Mouse (Mus musculus): Measurements from ENCODE around the gene Slf2. TPM values are rescaled to one million over a fixed set of nuclear protein-coding genes. Genes with fewer than 3 reads are reported as not detected.
A peak's percentile ranks its signal among the peaks of the same experiment; 100 is the strongest.

Slf2 gene
- polyA plus RNA-seq, 1 experiment from 2014 or later: 26.7 TPM

GRCm38 (mm10) chr19:45012636-45013035, 81.7 kb downstream of the Slf2 start:
- Histone ChIP-seq H3K4me1 (ENCODE audit: control insufficient read depth, insufficient read depth, low read depth, low read length) (peaks cover 30% of the 10 kb centered on the region), H3K9me3 (ENCODE audit: control insufficient read depth, low read length) (no peaks in the 10 kb centered on the region), H3K27ac (ENCODE audit: low read depth, low read length) (peak overlapping the region; percentile 26; the same call in 1 of the 2 replicates), H3K36me3 (ENCODE audit: control insufficient read depth, insufficient read depth, low read length) (peaks cover 18% of the 10 kb centered on the region), H3K27me3 (replicated peaks; ENCODE audit: control insufficient read depth, insufficient read depth, low read length) (no peaks in the 10 kb centered on the region), H3K4me2 (ENCODE audit: low read length) (no peak overlapping the region), H3K9ac (ENCODE audit: low read depth, low read length) (no peak overlapping the region), H3K4me3 (ENCODE audit: low read length) (no peak overlapping the region)
- ATAC-seq: no peak
- 42% methylated on average over 6 of the region's 6 CpGs for WGBS

DNA sequence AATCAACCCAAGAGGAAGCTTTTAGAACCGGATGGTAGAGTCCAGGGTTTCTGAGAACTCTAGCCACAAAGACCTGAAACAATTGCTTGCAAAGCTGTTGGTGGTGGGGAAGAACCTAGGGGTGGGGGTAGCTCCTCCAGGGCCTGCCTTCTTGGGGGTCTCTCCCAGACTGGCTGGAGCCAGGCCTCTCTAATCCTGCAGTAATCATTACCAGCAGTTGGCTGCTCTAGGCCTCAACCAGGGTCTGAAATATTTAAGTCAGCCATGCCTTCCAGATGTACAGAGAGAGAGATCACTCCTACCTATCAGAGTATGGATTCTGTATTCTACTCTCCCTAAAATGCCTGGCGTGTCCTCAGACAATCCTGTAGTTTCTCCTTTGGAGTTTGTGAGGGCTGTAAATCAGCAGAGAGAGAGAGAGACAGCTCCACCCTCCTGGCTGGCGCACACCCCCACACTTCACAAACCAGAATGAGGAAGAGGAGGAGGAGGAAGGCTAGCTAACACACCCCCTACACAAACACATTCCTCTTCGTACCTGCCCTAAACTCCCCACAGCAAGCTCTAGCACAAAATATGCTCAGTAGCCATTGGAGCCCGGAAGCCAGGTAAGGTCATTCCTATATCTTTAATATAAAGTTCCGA, 82.8 kb downstream of the Slf2 start:
- H3K9me3 ChIP-seq (ENCODE audit: control insufficient read depth, low read length): no peaks in the 10 kb centered on the region
- peaks cover 15% of the 10 kb centered on the region for H3K36me3 ChIP-seq (ENCODE audit: control insufficient read depth, insufficient read depth, low read length)
- H3K4me1 ChIP-seq (ENCODE audit: control insufficient read depth, insufficient read depth, low read depth, low read length): peaks cover 34% of the 10 kb centered on the region
- no peak overlapping the region for H3K4me3 ChIP-seq (ENCODE audit: low read length)
- no peak overlapping the region for H3K27ac ChIP-seq (ENCODE audit: low read depth, low read length)
- no peak overlapping the region for H3K4me2 ChIP-seq (ENCODE audit: low read length)
- WGBS: 75% methylated on average over 6 of the region's 6 CpGs
- H3K27me3 ChIP-seq (replicated peaks; ENCODE audit: control insufficient read depth, insufficient read depth, low read length): no peaks in the 10 kb centered on the region
- H3K9ac ChIP-seq (ENCODE audit: low read depth, low read length): no peak overlapping the region
- no peak for ATAC-seq

DNA sequence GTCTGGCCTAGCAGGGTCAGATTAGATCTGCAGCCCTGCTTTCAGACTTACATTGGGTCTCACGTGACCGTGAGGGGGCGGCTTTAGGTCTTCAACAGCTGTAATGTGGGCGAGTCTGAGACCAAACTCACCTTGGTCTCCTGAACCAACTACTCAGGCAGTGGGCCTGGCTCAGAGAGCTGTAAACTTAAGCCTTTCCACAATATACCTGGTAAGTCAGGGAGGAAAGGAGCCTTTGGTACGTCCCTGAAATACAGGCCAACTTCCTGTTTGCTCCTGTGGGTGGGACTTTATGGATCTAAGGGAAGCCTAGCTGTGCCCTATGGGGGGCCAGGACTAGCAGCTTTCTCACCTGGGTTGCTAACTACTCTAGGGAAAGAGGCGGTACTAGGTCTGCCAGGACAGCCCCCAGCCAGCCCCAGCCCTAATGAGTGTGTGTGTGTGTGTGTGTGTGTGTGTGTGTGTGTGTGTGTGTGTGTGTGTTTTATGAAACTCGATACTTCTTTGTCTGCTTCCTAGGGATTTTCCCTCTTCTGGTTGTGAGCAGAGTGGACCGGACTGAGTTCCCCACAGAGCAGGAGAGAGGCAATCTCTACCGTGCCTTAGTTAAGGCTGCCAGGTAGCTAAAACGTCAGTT, 83.5 kb downstream of the Slf2 start, which contains the start of gene Lzts2:
Gene Lzts2 (plus strand): TSS at position 80 of the 637 bp plus-strand sequence.
- WGBS: 18% methylated on average over 10 of the region's 10 CpGs
- Histone ChIP-seq H3K27ac (ENCODE audit: low read depth, low read length) (no peak within 1 kb of the TSS), H3K4me3 (ENCODE audit: low read length) (peak within 1 kb of the TSS; percentile 37), H3K36me3 (ENCODE audit: control insufficient read depth, insufficient read depth, low read length) (peaks cover 15% of the 10 kb centered on the region), H3K9me3 (ENCODE audit: control insufficient read depth, low read length) (no peaks in the 10 kb centered on the region), H3K4me2 (ENCODE audit: low read length) (peak within 1 kb of the TSS; percentile 78), H3K4me1 (ENCODE audit: control insufficient read depth, insufficient read depth, low read depth, low read length) (peaks cover 41% of the 10 kb centered on the region), H3K9ac (ENCODE audit: low read depth, low read length) (peak within 1 kb of the TSS; percentile 37), H3K27me3 (replicated peaks; ENCODE audit: control insufficient read depth, insufficient read depth, low read length) (no peaks in the 10 kb centered on the region)
- ATAC-seq: no peak

DNA sequence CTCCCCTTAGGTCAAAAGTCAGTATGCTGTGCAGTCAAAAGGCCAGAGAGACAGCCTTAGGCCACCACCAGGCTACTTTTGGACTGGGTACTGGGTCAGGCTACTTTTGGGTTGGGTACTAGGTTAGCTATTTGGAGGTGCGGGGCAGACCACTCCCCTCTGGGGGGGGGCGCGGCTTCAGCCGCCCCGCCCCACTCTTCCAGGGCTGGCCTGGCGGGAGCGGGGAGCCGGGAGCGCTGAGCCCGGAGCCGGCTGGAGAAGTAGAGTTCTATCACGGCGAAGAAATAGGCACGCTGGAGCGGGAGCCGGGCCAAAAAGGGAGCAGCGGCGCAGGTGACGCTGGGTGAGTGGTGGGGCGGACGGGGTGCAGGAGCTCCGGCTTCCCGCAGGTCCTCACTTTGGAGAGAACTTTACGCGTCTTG, 84.0 kb downstream of the Slf2 start:
- H3K4me2 ChIP-seq (ENCODE audit: low read length): peak overlapping the region; percentile 78
- H3K4me3 ChIP-seq (ENCODE audit: low read length): peak overlapping the region; percentile 37
- H3K4me1 ChIP-seq (ENCODE audit: control insufficient read depth, insufficient read depth, low read depth, low read length): peaks cover 41% of the 10 kb centered on the region
- peak overlapping the region; percentile 37 for H3K9ac ChIP-seq (ENCODE audit: low read depth, low read length)
- H3K27me3 ChIP-seq (replicated peaks; ENCODE audit: control insufficient read depth, insufficient read depth, low read length): no peaks in the 10 kb centered on the region
- H3K36me3 ChIP-seq (ENCODE audit: control insufficient read depth, insufficient read depth, low read length): peaks cover 15% of the 10 kb centered on the region
- no peaks in the 10 kb centered on the region for H3K9me3 ChIP-seq (ENCODE audit: control insufficient read depth, low read length)
- ATAC-seq: no peak
- WGBS: 2% methylated on average over 23 of the region's 25 CpGs
- no peak overlapping the region for H3K27ac ChIP-seq (ENCODE audit: low read depth, low read length)

DNA sequence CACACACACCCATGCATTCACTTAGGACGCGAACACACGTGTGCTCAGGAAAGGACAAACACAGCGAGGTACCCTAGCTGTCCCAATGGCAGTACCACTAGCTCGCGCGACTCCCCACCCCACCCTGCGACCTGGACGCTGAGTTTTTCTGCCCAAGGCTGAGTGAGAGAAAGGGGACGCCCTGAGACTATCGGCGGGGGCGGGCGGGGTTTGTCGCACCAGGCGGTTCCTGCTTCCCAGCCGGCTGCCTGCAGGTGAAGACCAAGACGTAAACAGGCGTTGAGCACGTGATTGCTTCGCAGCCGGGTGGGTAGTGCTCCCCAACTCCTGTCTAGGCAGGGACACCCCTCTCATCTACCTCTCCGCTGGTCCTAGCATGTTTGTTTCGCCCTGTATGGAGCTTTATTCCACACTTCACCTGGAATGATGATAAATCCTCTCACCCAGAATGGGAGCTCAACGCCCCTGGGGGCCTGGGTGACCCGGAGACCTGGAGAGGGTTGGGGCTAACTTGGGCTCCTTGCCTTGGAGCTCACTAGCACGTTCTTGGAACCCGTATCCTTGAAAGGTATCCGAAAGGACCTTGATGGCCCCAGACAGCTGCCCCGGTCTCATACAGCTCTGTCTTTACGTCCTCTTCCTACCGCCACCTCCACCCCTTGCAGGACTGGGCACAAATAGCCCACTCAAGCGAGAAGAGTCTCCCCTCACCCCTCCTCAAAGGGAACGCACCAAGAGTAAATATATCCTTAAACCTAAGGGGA, 84.7 kb downstream of the Slf2 start:
- peak overlapping the region; percentile 96 for H3K27ac ChIP-seq (ENCODE audit: low read depth, low read length)
- H3K4me3 ChIP-seq (ENCODE audit: low read length): peak overlapping the region; percentile 37
- peak; percentile 10 for ATAC-seq
- H3K9me3 ChIP-seq (ENCODE audit: control insufficient read depth, low read length): no peaks in the 10 kb centered on the region
- H3K36me3 ChIP-seq (ENCODE audit: control insufficient read depth, insufficient read depth, low read length): peaks cover 10% of the 10 kb centered on the region
- H3K9ac ChIP-seq (ENCODE audit: low read depth, low read length): peak overlapping the region; percentile 37
- peak overlapping the region; percentile 78 for H3K4me2 ChIP-seq (ENCODE audit: low read length)
- H3K27me3 ChIP-seq (replicated peaks; ENCODE audit: control insufficient read depth, insufficient read depth, low read length): no peaks in the 10 kb centered on the region
- under 1% methylated on average over 31 of the region's 34 CpGs for WGBS
- peaks cover 47% of the 10 kb centered on the region for H3K4me1 ChIP-seq (ENCODE audit: control insufficient read depth, insufficient read depth, low read depth, low read length)

DNA sequence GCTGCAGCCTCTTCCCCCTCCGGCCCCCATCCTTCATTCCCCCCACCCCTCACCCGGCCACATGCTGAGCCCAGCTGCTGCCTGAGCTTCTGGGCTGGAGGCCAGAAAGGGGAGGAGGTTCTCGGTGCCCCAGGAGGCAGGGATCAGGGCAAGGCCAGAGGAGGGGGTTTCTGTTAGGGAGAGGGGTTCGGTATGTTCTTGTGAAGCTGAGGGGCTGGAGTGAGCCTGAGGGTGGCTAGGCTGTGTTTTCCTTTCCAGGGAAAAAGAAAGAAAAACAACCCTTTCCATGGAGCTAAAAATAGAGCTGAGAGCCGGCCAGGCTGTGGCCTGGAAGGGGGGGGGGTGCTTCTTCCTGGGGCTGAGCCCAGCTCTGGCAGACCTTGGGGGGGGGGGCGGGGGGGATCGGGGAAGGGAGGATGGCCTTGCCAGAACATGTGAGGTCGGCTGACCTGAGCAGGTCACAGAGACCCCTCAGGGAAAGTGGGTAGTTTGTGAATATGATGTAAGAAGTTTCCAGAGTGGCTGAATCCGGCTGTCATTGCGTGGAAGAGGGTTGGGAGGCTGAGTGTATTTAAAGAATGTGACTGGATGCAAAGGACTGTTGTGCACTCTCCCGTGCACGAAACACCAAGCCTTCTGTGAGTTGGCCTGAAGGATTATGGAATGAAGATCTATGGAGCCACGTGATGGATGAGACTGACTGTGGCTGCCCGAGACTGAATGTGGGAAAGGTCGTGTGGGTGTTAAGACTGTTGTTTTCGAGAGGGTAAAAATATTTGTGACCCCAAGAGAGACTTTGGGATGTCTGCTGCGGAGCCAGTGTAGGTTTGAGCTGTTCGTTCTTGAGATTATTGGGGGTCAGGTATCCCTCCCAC, 85.6 kb downstream of the Slf2 start:
- H3K36me3 ChIP-seq (ENCODE audit: control insufficient read depth, insufficient read depth, low read length): peaks cover 3% of the 10 kb centered on the region; the same call in 1 of the 2 replicates
- peak overlapping the region; percentile 78 for H3K4me2 ChIP-seq (ENCODE audit: low read length)
- H3K9me3 ChIP-seq (ENCODE audit: control insufficient read depth, low read length): no peaks in the 10 kb centered on the region
- peak overlapping the region; percentile 78 for H3K9ac ChIP-seq (ENCODE audit: low read depth, low read length)
- peak overlapping the region; percentile 96 for H3K27ac ChIP-seq (ENCODE audit: low read depth, low read length)
- 1% methylated on average over 17 of the region's 18 CpGs for WGBS
- peak overlapping the region; percentile 54 for H3K4me3 ChIP-seq (ENCODE audit: low read length)
- no peaks in the 10 kb centered on the region for H3K27me3 ChIP-seq (replicated peaks; ENCODE audit: control insufficient read depth, insufficient read depth, low read length)
- peaks cover 52% of the 10 kb centered on the region for H3K4me1 ChIP-seq (ENCODE audit: control insufficient read depth, insufficient read depth, low read depth, low read length)
- peak; percentile 32 for ATAC-seq

- Histone ChIP-seq H3K4me2 (ENCODE audit: low read length) (peak overlapping the region; percentile 78), H3K36me3 (ENCODE audit: control insufficient read depth, insufficient read depth, low read length) (no peaks in the 10 kb centered on the region), H3K9me3 (ENCODE audit: control insufficient read depth, low read length) (no peaks in the 10 kb centered on the region), H3K27me3 (replicated peaks; ENCODE audit: control insufficient read depth, insufficient read depth, low read length) (no peaks in the 10 kb centered on the region), H3K9ac (ENCODE audit: low read depth, low read length) (peak overlapping the region; percentile 78), H3K4me1 (ENCODE audit: control insufficient read depth, insufficient read depth, low read depth, low read length) (peaks cover 52% of the 10 kb centered on the region), H3K27ac (ENCODE audit: low read depth, low read length) (peak overlapping the region; percentile 96), H3K4me3 (ENCODE audit: low read length) (peak overlapping the region; percentile 54)
- 0% methylated on average over 14 of the region's 27 CpGs for WGBS
- peak; percentile 60 for ATAC-seq
Observed at GRCm38 (mm10) chr19:45017216-45017771, 86.3 kb downstream of the Slf2 start.

DNA sequence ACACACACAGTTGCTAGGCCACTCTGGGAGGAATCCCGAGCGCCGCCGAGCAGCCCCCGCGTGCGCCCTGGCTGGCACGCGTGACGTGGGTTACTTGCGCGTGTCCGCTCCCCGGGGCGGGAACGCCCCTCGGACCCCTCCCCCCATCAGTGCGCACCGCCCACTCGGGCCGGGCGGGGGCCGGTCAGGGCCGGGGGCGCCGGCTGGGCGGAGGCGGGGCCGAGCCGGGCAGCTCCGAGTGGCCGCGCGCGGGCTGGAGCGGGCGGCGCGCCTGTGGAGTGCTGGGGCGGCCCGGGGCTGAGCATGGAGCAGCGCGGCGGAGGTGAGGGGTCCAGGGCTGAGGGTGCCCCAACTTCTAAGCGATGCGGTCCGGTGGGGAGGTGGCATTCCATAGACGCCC, 87.0 kb downstream of the Slf2 start:
- peak overlapping the region; percentile 54 for H3K4me3 ChIP-seq (ENCODE audit: low read length)
- peak overlapping the region; percentile 78 for H3K4me2 ChIP-seq (ENCODE audit: low read length)
- no peaks in the 10 kb centered on the region for H3K27me3 ChIP-seq (replicated peaks; ENCODE audit: control insufficient read depth, insufficient read depth, low read length)
- no peaks in the 10 kb centered on the region for H3K9me3 ChIP-seq (ENCODE audit: control insufficient read depth, low read length)
- peaks cover 49% of the 10 kb centered on the region for H3K4me1 ChIP-seq (ENCODE audit: control insufficient read depth, insufficient read depth, low read depth, low read length)
- peak overlapping the region; percentile 96 for H3K27ac ChIP-seq (ENCODE audit: low read depth, low read length)
- H3K9ac ChIP-seq (ENCODE audit: low read depth, low read length): peak overlapping the region; percentile 78
- peak; percentile 66 for ATAC-seq
- WGBS: under 1% methylated on average over 30 of the region's 48 CpGs
- H3K36me3 ChIP-seq (ENCODE audit: control insufficient read depth, insufficient read depth, low read length): no peaks in the 10 kb centered on the region
